Mouse (Mus musculus) small intestine, adult 2 months (tissue): ENCODE data around the gene Ccdc57. TPM values are rescaled to one million over a fixed set of nuclear protein-coding genes. Genes with fewer than 3 reads are reported as not detected.
A peak's percentile ranks its signal among the peaks of the same experiment; 100 is the strongest.

Experiments used
- H3K27ac ChIP-seq: fragments of 200-500 bp; 2 replicates; pipeline ENCODE4 v1.5.1; 2012; ENCODE audit warnings: low read depth, low read length, control low read depth, inconsistent platforms; ENCODE audit not compliant: insufficient read depth
- H3K27me3 ChIP-seq: fragments of 200-500 bp; 2 replicates; pipeline ENCODE4 v1.6.1; 2012; ENCODE audit warnings: mild to moderate bottlenecking, moderate library complexity, low read length, inconsistent platforms; ENCODE audit not compliant: control insufficient read depth, insufficient read depth
- H3K36me3 ChIP-seq: fragments of 200-500 bp; 2 replicates; pipeline ENCODE4 v1.6.1; 2012; ENCODE audit warnings: mild to moderate bottlenecking, low read length, control low read depth, inconsistent platforms; ENCODE audit not compliant: control insufficient read depth, insufficient read depth
- H3K4me1 ChIP-seq: fragments of 200-500 bp; 2 replicates; pipeline ENCODE4 v1.6.1; 2012; ENCODE audit warnings: low read length, inconsistent platforms, mixed read lengths; ENCODE audit not compliant: control insufficient read depth, insufficient read depth, insufficient read length
- H3K4me3 ChIP-seq: fragments of 200-500 bp; 2 replicates; pipeline ENCODE4 v1.5.1; 2012; ENCODE audit warnings: low read depth, mild to moderate bottlenecking, control low read depth, inconsistent platforms, low read length, moderate library complexity
- CTCF ChIP-seq: fragments of 200-500 bp; IDR thresholded peaks from 2 replicates; pipeline ENCODE4 v1.5.1; 2012; ENCODE audit warnings: low read depth, mild to moderate bottlenecking, control low read depth, inconsistent platforms, low read length, moderate library complexity, mixed read lengths; ENCODE audit not compliant: insufficient replicate concordance, insufficient read length; ENCODE audit errors: extremely low read depth
- POLR2A ChIP-seq: fragments of 200-500 bp; IDR thresholded peaks from 2 replicates; pipeline ENCODE4 v1.6.1; 2012; ENCODE audit warnings: low read depth, mild to moderate bottlenecking, control low read depth, inconsistent platforms, low read length, moderate library complexity
- WGBS: fragments of 180-500 bp; shearing (Covaris S2); methylation state at CpG from one replicate; pipeline ENCODE4 v1.1.7; 2018; 5-methylcytosine and 5-hydroxymethylcytosine counted together
- polyA plus RNA-seq: library from polyadenylated mRNA; depleted of rRNA; stranded (reverse); fragments of >200 nt; gene quantifications from 2 replicates; pipeline ENCODE4 v1.2.3, GENCODE M21; 2012

Ccdc57 gene
- polyA plus RNA-seq, 1 experiment = 0.43 TPM

- H3K27me3 ChIP-seq = no peaks in the 10 kb centered on the region
- peaks cover 32% of the 10 kb centered on the region for H3K36me3 ChIP-seq
- peaks cover 14% of the 10 kb centered on the region for H3K4me1 ChIP-seq
- H3K27ac ChIP-seq = no peak overlapping the region
- TF ChIP-seq CTCF (no peak), POLR2A (no peak)
- H3K4me3 ChIP-seq = peak overlapping the region; percentile 84
- 36% methylated on average over 4 of the region's 4 CpGs for WGBS
Observed at GRCm38 (mm10) chr11:120822321-120822720, 110.4 kb downstream of the Ccdc57 start.

- no peak overlapping the region for H3K27ac ChIP-seq
- H3K27me3 ChIP-seq = no peaks in the 10 kb centered on the region
- WGBS = 64% methylated on average over 14 of the region's 14 CpGs
- TF ChIP-seq CTCF (no peak), POLR2A (no peak)
- H3K4me3 ChIP-seq = no peak overlapping the region
- H3K4me1 ChIP-seq = peaks cover 14% of the 10 kb centered on the region
- peaks cover 41% of the 10 kb centered on the region for H3K36me3 ChIP-seq
Observed at GRCm38 (mm10) chr11:120821076-120821922, 111.4 kb downstream of the Ccdc57 start.

DNA sequence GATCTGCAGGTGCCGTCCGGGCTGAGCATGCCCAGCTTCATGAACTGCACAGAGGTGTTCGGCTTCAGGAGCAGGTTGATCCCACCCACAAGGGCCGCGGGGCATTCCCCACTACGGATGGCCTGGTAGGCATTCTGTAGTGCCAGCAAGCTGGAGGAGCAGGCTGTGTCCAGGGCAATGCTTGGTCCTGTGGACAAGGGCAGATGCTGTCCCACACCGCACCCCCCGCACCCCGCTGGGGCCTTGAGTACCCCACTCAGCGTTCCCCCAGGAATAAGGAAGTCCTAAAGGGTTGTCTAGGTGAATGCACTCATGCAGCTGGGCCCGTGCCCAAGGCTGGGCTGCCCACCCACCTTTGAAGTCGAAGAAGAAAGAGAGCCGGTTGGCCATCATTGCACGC is 112.1 kb downstream of the Ccdc57 start:
- Histone ChIP-seq H3K4me1 (peaks cover 14% of the 10 kb centered on the region), H3K36me3 (peaks cover 48% of the 10 kb centered on the region), H3K4me3 (no peak overlapping the region), H3K27ac (no peak overlapping the region), H3K27me3 (no peaks in the 10 kb centered on the region)
- TF ChIP-seq CTCF (no peak), POLR2A (no peak)
- 92% methylated on average over 14 of the region's 14 CpGs for WGBS

GRCm38 (mm10) chr11:120819556-120819955 is 113.1 kb downstream of the Ccdc57 start:
- WGBS = 94% methylated on average over 6 of the region's 6 CpGs
- Histone ChIP-seq H3K4me1 (peaks cover 14% of the 10 kb centered on the region), H3K27me3 (no peaks in the 10 kb centered on the region), H3K36me3 (peaks cover 58% of the 10 kb centered on the region), H3K27ac (no peak overlapping the region), H3K4me3 (no peak overlapping the region)
- TF ChIP-seq CTCF = no peak
- no peak for TF ChIP-seq POLR2A

- H3K27me3 ChIP-seq = no peaks in the 10 kb centered on the region
- H3K27ac ChIP-seq = no peak overlapping the region
- WGBS = 95% methylated on average over 13 of the region's 13 CpGs
- peaks cover 14% of the 10 kb centered on the region for H3K4me1 ChIP-seq
- H3K36me3 ChIP-seq = peaks cover 71% of the 10 kb centered on the region
- H3K4me3 ChIP-seq = no peak overlapping the region
- TF ChIP-seq POLR2A = no peak
- no peak for TF ChIP-seq CTCF
Observed at GRCm38 (mm10) chr11:120818251-120818650, 114.4 kb downstream of the Ccdc57 start.

GRCm38 (mm10) chr11:120817358-120817757 is 115.3 kb downstream of the Ccdc57 start:
- Histone ChIP-seq H3K27ac (no peak overlapping the region), H3K4me3 (no peak overlapping the region), H3K27me3 (no peaks in the 10 kb centered on the region), H3K36me3 (peaks cover 78% of the 10 kb centered on the region), H3K4me1 (peaks cover 5% of the 10 kb centered on the region; the same call in 1 of the 2 replicates)
- no peak for TF ChIP-seq POLR2A
- no peak for TF ChIP-seq CTCF
- WGBS = 97% methylated on average over 6 of the region's 6 CpGs

DNA sequence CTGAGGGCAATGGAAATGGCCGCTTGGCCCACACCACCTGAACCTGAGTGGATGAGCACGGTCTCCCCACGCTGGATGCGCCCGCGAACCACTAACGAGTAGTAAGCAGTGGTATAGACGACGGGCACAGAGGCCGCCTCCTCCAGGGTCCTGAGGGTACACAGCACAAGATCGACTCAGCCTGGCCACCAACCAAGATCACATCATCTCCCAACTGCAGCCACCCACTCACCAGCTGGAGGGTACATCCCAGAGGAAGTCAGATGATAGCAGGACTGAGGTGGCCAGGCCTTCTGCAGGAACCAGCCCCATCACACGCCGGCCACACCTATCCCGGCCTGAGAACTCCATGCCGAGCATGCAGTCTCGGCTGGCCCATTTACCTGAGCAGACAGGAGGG is 120.6 kb downstream of the Ccdc57 start:
- WGBS = 93% methylated on average over 16 of the region's 16 CpGs
- no peaks in the 10 kb centered on the region for H3K27me3 ChIP-seq
- H3K27ac ChIP-seq = no peak overlapping the region

More for the DNA sequence above, 120.6 kb downstream of the Ccdc57 start:
- peaks cover 96% of the 10 kb centered on the region for H3K36me3 ChIP-seq
- no peaks in the 10 kb centered on the region for H3K4me1 ChIP-seq
- TF ChIP-seq CTCF = no peak
- TF ChIP-seq POLR2A = no peak
- no peak overlapping the region for H3K4me3 ChIP-seq
